Mouse (Mus musculus): ENCODE data around the gene Josd1.

Gene Josd1

GRCm38 (mm10) chr15:79658531-79659375 is 29.0 kb downstream of the Josd1 start, which contains the start of the genes Fam227a and Cby1:
Fam227a (minus strand) TSS chr15:79658956.
Cby1 (plus strand) TSS chr15:79659199.
- under 1% methylated on average over 55 of the region's 55 CpGs for WGBS

- 1% methylated on average over 16 of the region's 16 CpGs for WGBS
Measured at GRCm38 (mm10) chr15:79657837-79658530, 29.7 kb downstream of the Josd1 start.

GRCm38 (mm10) chr15:79656451-79656850 is 31.3 kb downstream of the Josd1 start:
- WGBS, result 55% methylated on average over 14 of the region's 14 CpGs

- WGBS, result 79% methylated on average over 4 of the region's 4 CpGs
Measured at GRCm38 (mm10) chr15:79651481-79651880, 36.2 kb downstream of the Josd1 start.

- WGBS, result 65% methylated on average over 12 of the region's 12 CpGs
Measured at GRCm38 (mm10) chr15:79648130-79648529, 39.6 kb downstream of the Josd1 start.

- WGBS, result 89% methylated on average over 2 of the region's 2 CpGs
Measured at GRCm38 (mm10) chr15:79645483-79645882, 42.2 kb downstream of the Josd1 start.

- WGBS, result 46% methylated on average over 12 of the region's 12 CpGs
Measured at GRCm38 (mm10) chr15:79641135-79641817, 46.4 kb downstream of the Josd1 start.

- 74% methylated on average over 2 of the region's 2 CpGs for WGBS
Measured at GRCm38 (mm10) chr15:79630471-79630870, 57.2 kb downstream of the Josd1 start.
